Mouse (Mus musculus) liver, adult 2 months (tissue): Measurements from ENCODE around the gene Runx1. TPM values are rescaled to one million over a fixed set of nuclear protein-coding genes. Genes with fewer than 3 reads are reported as not detected.

ENCODE experiments used
- DNase-seq: peaks from one replicate; pipeline ENCODE4 v3.0.0-alpha.2; 2011; ENCODE audit warnings: low read depth, low spot score; ENCODE audit errors: extremely low read depth
- H3K27ac ChIP-seq: fragments of 200-500 bp; replicated peaks from 2 replicates; pipeline ENCODE4 v1.5.1; 2012; ENCODE audit warnings: low read depth, mild to moderate bottlenecking, control low read depth, inconsistent platforms, low read length; ENCODE audit not compliant: insufficient read depth
- H3K27me3 ChIP-seq: fragments of 200-500 bp; 2 replicates; pipeline ENCODE4 v1.6.1; 2012; ENCODE audit warnings: mild to moderate bottlenecking, moderate library complexity, low read length, inconsistent platforms; ENCODE audit not compliant: control insufficient read depth, insufficient read depth
- H3K36me3 ChIP-seq: fragments of 200-500 bp; 2 replicates; pipeline ENCODE4 v1.6.1; 2012; ENCODE audit warnings: low read length, inconsistent platforms; ENCODE audit not compliant: control insufficient read depth, insufficient read depth
- H3K4me1 ChIP-seq: fragments of 200-500 bp; 2 replicates; pipeline ENCODE4 v1.6.1; 2011; ENCODE audit warnings: low read length; ENCODE audit not compliant: control insufficient read depth, insufficient read depth
- H3K4me3 ChIP-seq: fragments of 200-500 bp; 2 replicates; pipeline ENCODE4 v1.5.1; 2011; ENCODE audit warnings: low read depth, mild to moderate bottlenecking, control low read depth, low read length, moderate library complexity; ENCODE audit not compliant: insufficient read depth
- H3K79me2 ChIP-seq: fragments of 200-500 bp; 2 replicates; pipeline ENCODE4 v1.6.1; 2012; ENCODE audit warnings: inconsistent platforms, mild to moderate bottlenecking, low read length, moderate library complexity; ENCODE audit not compliant: control insufficient read depth, insufficient read depth
- H3K9ac ChIP-seq: fragments of 200-500 bp; 2 replicates; pipeline ENCODE4 v1.6.1; 2012; ENCODE audit warnings: low read depth, mild to moderate bottlenecking, control low read depth, inconsistent platforms, low read length
- CTCF ChIP-seq: fragments of 200-500 bp; IDR thresholded peaks from 2 replicates; pipeline ENCODE4 v1.5.1; 2011; ENCODE audit warnings: low read depth, low read length, control low read depth
- POLR2A ChIP-seq: fragments of 200-500 bp; IDR thresholded peaks from 2 replicates; pipeline ENCODE4 v1.6.1; 2011; ENCODE audit warnings: low read length, control low read depth; ENCODE audit not compliant: insufficient read depth; ENCODE audit errors: extremely low read depth
- WGBS: fragments of 180-500 bp; shearing (Covaris S2); methylation state at CpG from one replicate; pipeline ENCODE4 v1.1.7; 2018; 5-methylcytosine and 5-hydroxymethylcytosine counted together
- polyA plus RNA-seq: library from polyadenylated mRNA; depleted of rRNA; stranded (reverse); fragments of >200 nt; gene quantifications from 2 replicates; pipeline ENCODE4 v1.2.3, GENCODE M21; 2012
- total RNA-seq: library from RNA; depleted of rRNA; stranded (reverse); fragments of >200 nt; gene quantifications from 2 replicates; pipeline ENCODE4 v1.2.3, GENCODE M21; 2014

The Runx1 gene
- total and polyA plus RNA-seq, 2 experiments = 0.55 to 0.74 TPM

GRCm38 (mm10) chr16:92644718-92645422 is 181.1 kb downstream of the Runx1 start:
- Histone ChIP-seq H3K79me2 (no peaks in the 10 kb centered on the region), H3K4me1 (no peaks in the 10 kb centered on the region), H3K27me3 (no peaks in the 10 kb centered on the region), H3K36me3 (no peaks in the 10 kb centered on the region), H3K27ac (no peak overlapping the region), H3K9ac (no peak overlapping the region), H3K4me3 (no peak overlapping the region)
- TF ChIP-seq POLR2A (no peak), CTCF (no peak)
- WGBS = 52% methylated on average over 15 of the region's 15 CpGs
- DNase-seq = no peak

DNA sequence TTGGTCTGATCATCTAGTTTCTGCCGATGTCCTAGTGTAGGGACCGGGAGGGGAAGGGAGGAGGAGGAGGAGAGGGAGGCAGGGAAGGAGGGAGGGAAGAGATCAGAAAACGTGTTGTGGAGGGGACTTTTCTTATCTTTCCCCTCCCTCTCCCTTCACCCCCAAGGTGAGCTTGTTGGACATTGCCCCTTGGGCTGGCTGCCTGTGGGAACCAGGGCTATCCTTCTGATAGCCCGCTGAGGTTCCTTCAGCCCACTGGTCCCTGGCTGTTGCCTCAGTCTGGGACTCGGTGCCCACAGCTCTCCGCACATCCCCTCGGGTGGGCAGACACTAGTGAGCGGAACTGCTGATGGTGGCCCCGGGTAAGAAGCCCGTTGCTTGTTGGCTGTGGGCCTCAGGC is 181.6 kb downstream of the Runx1 start:
- no peaks in the 10 kb centered on the region for H3K4me1 ChIP-seq
- no peaks in the 10 kb centered on the region for H3K79me2 ChIP-seq
- no peak overlapping the region for H3K9ac ChIP-seq
- H3K27me3 ChIP-seq = no peaks in the 10 kb centered on the region
- TF ChIP-seq POLR2A (no peak), CTCF (no peak)
- no peak overlapping the region for H3K4me3 ChIP-seq
- DNase-seq = no peak
- H3K36me3 ChIP-seq = no peaks in the 10 kb centered on the region
- H3K27ac ChIP-seq = no peak overlapping the region
- 68% methylated on average over 10 of the region's 10 CpGs for WGBS

DNA sequence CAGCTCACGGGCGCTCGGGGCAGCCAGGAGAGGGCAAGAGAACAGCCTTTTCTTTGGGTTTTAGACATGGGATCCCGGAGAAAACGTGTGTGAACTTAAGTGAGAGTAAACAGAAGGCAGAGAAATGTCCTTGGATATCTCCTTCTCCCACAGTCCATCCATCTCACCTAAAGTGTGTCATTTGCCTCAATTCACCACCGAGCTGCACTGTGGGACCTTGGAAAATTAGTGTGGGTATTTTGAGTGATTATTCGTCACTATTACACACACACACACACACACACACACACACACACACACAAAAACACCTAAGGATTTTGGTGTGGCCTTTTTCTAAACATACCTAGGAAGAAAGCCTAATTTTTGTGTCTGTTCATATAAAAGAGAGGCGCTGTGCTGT is 183.7 kb downstream of the Runx1 start:
- no peaks in the 10 kb centered on the region for H3K79me2 ChIP-seq
- no peak overlapping the region for H3K9ac ChIP-seq
- H3K4me1 ChIP-seq = no peaks in the 10 kb centered on the region
- H3K27ac ChIP-seq = no peak overlapping the region
- TF ChIP-seq POLR2A (no peak), CTCF (no peak)
- 80% methylated on average over 8 of the region's 8 CpGs for WGBS
- H3K36me3 ChIP-seq = no peaks in the 10 kb centered on the region
- no peak overlapping the region for H3K4me3 ChIP-seq
- DNase-seq = no peak
- no peaks in the 10 kb centered on the region for H3K27me3 ChIP-seq

DNA sequence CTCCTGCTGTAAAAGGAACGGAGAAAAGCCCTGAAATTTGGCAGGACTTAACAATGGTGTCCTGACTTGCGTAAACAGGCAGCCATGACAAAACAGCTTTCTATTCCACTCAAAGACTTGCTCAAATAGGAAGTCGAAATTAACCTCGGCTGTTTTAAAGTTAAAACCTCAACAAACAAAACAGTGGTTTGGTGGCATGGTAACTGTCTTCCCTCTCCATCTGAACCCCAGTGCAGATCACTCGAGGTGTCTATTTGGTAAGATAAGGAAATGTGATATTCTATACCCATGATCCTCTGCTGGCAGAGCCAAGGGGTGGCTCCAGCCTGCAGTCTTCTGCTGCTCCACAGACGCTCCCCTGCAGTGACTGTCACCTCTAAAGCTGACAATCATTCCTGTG is 184.9 kb downstream of the Runx1 start:
- 46% methylated on average over 6 of the region's 6 CpGs for WGBS
- no peak for DNase-seq
- TF ChIP-seq POLR2A = no peak
- no peak for TF ChIP-seq CTCF

GRCm38 (mm10) chr16:92639093-92639492 is 186.9 kb downstream of the Runx1 start:
- TF ChIP-seq CTCF (no peak), POLR2A (no peak)
- Histone ChIP-seq H3K27me3 (no peaks in the 10 kb centered on the region), H3K4me3 (no peak overlapping the region), H3K27ac (no peak overlapping the region), H3K36me3 (no peaks in the 10 kb centered on the region), H3K79me2 (no peaks in the 10 kb centered on the region), H3K9ac (no peak overlapping the region), H3K4me1 (peaks cover 2% of the 10 kb centered on the region)
- DNase-seq = no peak
- 81% methylated on average over 8 of the region's 8 CpGs for WGBS

More for the DNA sequence above, 184.9 kb downstream of the Runx1 start:
- Histone ChIP-seq H3K9ac (no peak overlapping the region), H3K79me2 (no peaks in the 10 kb centered on the region), H3K36me3 (no peaks in the 10 kb centered on the region), H3K27me3 (no peaks in the 10 kb centered on the region), H3K27ac (no peak overlapping the region), H3K4me3 (no peak overlapping the region), H3K4me1 (peaks cover 2% of the 10 kb centered on the region)

DNA sequence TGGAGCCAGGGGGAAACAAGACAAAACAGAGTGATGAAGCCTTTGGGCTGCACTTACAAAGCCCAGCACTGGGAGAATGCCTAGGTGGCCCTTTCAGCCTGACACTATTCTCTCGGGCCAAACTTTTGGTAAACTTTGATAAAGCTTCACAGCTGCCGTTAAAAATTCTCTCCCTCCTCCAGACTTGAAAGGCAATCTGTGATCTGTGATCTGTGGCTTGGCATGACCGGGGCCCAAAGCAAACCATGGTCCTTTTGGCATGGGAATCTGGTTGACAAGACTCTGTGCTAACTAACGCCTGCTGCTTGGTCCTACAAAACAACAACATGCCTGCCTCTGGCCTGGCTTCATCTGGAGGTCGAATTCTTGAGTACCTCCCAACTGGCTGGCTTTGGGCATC is 188.9 kb downstream of the Runx1 start:
- DNase-seq = peak; percentile 19
- Histone ChIP-seq H3K36me3 (no peaks in the 10 kb centered on the region), H3K79me2 (no peaks in the 10 kb centered on the region), H3K4me1 (peaks cover 3% of the 10 kb centered on the region), H3K4me3 (no peak overlapping the region), H3K27me3 (no peaks in the 10 kb centered on the region), H3K27ac (no peak overlapping the region), H3K9ac (no peak overlapping the region)
- TF ChIP-seq POLR2A (no peak), CTCF (no peak)
- WGBS = 45% methylated on average over 5 of the region's 5 CpGs
